Mouse (Mus musculus) liver, embryonic 15.5 days (tissue): ENCODE results near the gene Zdhhc14. TPM values are rescaled to one million over a fixed set of nuclear protein-coding genes. Genes with fewer than 3 reads are reported as not detected.

Experiments
- ATAC-seq: fragments of 200-750 bp; cut with Nextera tagmentation; 2 replicates; pipeline ENCODE4 v1.8.0; 2017; ENCODE audit warnings: moderate number of reproducible peaks, mild to moderate bottlenecking, moderate library complexity; ENCODE audit not compliant: insufficient read depth
- H3K27ac ChIP-seq: fragments of 300-500 bp; sonication (generic); replicated peaks from 2 replicates; pipeline ENCODE4 v1.5.1; 2015; ENCODE audit warnings: mild to moderate bottlenecking, inconsistent platforms
- H3K27me3 ChIP-seq: fragments of 300-500 bp; sonication (generic); 2 replicates; pipeline ENCODE4 v1.6.1; 2015; ENCODE audit warnings: mild to moderate bottlenecking, inconsistent platforms
- H3K36me3 ChIP-seq: fragments of 300-500 bp; sonication (generic); replicated peaks from 2 replicates; pipeline ENCODE4 v1.6.1; 2015; ENCODE audit warnings: moderate library complexity, mild to moderate bottlenecking, inconsistent platforms
- H3K4me1 ChIP-seq: fragments of 300-500 bp; sonication (generic); replicated peaks from 2 replicates; pipeline ENCODE4 v1.6.1; 2015; ENCODE audit warnings: inconsistent platforms
- H3K4me2 ChIP-seq: fragments of 300-500 bp; sonication (generic); 2 replicates; pipeline ENCODE4 v1.6.1; 2015; ENCODE audit warnings: moderate library complexity, mild to moderate bottlenecking, inconsistent platforms
- H3K4me3 ChIP-seq: fragments of 300-500 bp; sonication (generic); replicated peaks from 2 replicates; pipeline ENCODE4 v1.5.1; 2015; ENCODE audit warnings: mild to moderate bottlenecking, inconsistent platforms
- H3K9ac ChIP-seq: fragments of 300-500 bp; sonication (generic); 2 replicates; pipeline ENCODE4 v1.6.1; 2015; ENCODE audit warnings: moderate library complexity, mild to moderate bottlenecking, inconsistent platforms
- H3K9me3 ChIP-seq: fragments of 300-500 bp; sonication (generic); replicated peaks from 2 replicates; pipeline ENCODE4 v1.6.1; 2016; ENCODE audit warnings: inconsistent platforms
- WGBS: fragments of 180-500 bp; shearing (Covaris S2); methylation state at CpG from one replicate; pipeline ENCODE4 v1.1.7; 2015; ENCODE audit warnings: mixed read lengths; ENCODE audit not compliant: insufficient replicate concordance; 5-methylcytosine and 5-hydroxymethylcytosine counted together
- polyA plus RNA-seq: library from polyadenylated mRNA; unstranded; fragments of >200 nt; fragmentation: Nextera tagmentation; extraction: Ambion mirVana; gene quantifications from 2 replicates; pipeline ENCODE4 v1.2.1, GENCODE M21; 2015

Zdhhc14 gene
- polyA plus RNA-seq, 1 experiment from 2014 or later: 6.9 TPM

DNA sequence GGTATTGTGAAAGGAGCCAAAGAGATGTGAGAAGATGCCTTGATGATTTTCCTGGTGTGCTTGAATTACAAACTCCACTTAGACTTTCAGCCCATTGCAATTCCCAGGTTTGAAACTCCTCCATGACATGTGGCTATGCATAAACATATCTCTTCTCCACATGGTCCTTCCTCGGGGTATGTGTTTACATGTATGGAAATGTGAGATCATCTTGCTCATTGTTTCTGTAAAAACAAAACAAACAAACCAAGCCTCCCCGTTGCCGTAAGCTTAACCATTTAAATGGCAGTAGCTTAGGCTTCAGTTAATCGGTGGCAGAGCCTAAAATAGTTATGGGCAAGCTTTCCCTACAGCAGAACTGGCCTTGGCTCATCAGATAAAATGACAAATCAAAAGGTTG lies 137.3 kb downstream of the Zdhhc14 start:
- no peak for ATAC-seq
- H3K9me3 ChIP-seq: no peaks in the 10 kb centered on the region

DNA sequence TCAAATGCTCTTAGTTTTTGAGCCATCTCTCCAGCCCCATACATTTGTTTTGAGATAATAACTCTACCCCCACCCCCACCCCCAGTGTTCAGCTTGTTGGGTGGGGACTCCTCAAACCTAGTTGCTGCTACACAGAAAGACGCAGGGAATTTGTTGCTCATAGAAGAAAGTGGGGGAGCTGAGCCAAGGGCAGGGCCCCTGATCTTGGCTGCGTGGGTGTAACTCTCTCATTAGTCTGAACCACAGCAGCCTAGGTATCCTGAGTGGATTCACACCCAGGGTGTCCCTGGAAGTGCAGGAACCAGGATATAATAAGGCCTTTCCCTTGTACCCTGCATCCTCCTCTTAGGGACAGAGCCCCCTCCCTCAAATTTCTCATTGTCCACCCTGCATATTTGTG lies 142.9 kb downstream of the Zdhhc14 start:
- WGBS: 73% methylated on average over 2 of the region's 2 CpGs
- no peak overlapping the region for H3K9ac ChIP-seq
- no peak overlapping the region for H3K4me3 ChIP-seq
- no peak for ATAC-seq
- H3K4me1 ChIP-seq: no peaks in the 10 kb centered on the region
- H3K27me3 ChIP-seq: no peaks in the 10 kb centered on the region
- H3K9me3 ChIP-seq: no peaks in the 10 kb centered on the region
- H3K4me2 ChIP-seq: no peak overlapping the region
- no peak overlapping the region for H3K27ac ChIP-seq
- no peaks in the 10 kb centered on the region for H3K36me3 ChIP-seq

More for the DNA sequence above, 137.3 kb downstream of the Zdhhc14 start:
- Histone ChIP-seq H3K27me3 (no peaks in the 10 kb centered on the region), H3K36me3 (no peaks in the 10 kb centered on the region), H3K27ac (no peak overlapping the region), H3K4me1 (peaks cover 15% of the 10 kb centered on the region), H3K4me3 (no peak overlapping the region), H3K9ac (no peak overlapping the region), H3K4me2 (no peak overlapping the region)
- WGBS: 62% methylated on average over 4 of the region's 4 CpGs

DNA sequence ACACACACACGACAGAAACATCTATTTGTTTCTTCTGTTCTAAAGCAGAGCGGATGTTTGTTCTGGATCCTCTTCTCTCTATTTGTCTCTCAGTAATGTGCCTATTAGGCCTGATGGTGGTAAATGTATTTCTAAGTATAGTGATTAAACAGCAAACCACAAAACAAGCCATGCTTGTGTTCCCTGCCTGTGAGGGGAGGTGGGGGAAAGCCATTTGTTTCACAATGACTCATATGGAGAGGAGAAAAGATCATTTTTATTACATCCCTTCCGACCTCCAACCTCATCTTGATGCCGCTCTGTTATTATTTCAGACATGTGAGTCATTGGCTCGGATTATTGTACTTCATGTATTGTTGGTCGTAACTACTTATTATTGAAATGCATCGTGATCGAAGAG lies 149.1 kb downstream of the Zdhhc14 start:
- no peak overlapping the region for H3K4me2 ChIP-seq
- WGBS: 86% methylated on average over 8 of the region's 8 CpGs
- no peak for ATAC-seq

DNA sequence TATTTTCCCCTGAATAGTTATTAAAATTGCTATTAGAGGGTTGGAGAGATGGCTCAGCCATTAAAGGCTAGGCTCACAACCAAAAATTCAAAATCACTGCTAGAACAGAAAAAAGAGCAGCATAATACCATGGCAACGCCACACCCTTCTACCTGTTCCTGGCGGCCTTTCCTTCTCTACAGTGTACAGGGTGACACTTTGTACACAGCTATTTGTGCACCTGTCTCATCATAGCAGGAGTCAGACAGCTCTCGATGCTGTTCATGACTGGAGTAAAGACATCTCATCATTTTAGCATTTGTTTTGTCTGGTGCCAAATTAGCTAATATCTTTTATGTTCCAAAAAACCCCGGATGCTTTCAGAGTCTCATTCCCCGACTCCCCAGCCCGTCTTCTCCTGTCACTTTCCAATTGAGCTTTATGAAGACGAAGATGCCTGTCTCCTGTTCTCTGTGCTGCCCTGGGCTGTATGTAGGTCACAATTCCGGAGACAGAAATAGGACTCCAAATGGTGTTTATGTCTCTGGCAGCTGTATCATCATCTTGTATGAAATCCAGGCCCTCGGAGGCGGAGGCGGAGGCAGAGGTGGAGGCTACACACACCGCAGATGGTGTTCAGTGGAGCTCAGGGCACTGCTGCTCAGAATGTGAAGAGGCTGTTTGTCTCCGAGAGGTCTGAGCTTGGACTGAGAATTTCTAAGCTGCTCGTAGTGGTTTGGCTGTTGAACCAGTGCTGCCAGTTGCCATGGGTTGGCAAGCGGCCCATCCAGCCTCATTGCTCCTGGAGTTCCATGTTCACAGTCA lies 150.8 kb downstream of the Zdhhc14 start:
- H3K27me3 ChIP-seq: no peaks in the 10 kb centered on the region
- no peaks in the 10 kb centered on the region for H3K9me3 ChIP-seq
- no peak overlapping the region for H3K4me2 ChIP-seq
- 84% methylated on average over 15 of the region's 15 CpGs for WGBS
- no peak overlapping the region for H3K9ac ChIP-seq
- H3K4me3 ChIP-seq: no peak overlapping the region
- H3K36me3 ChIP-seq: no peaks in the 10 kb centered on the region
- no peaks in the 10 kb centered on the region for H3K4me1 ChIP-seq
- no peak for ATAC-seq
- no peak overlapping the region for H3K27ac ChIP-seq

More for the DNA sequence above, 149.1 kb downstream of the Zdhhc14 start:
- Histone ChIP-seq H3K9me3 (no peaks in the 10 kb centered on the region), H3K27me3 (no peaks in the 10 kb centered on the region), H3K27ac (no peak overlapping the region), H3K4me1 (no peaks in the 10 kb centered on the region), H3K4me3 (no peak overlapping the region), H3K9ac (no peak overlapping the region), H3K36me3 (no peaks in the 10 kb centered on the region)

DNA sequence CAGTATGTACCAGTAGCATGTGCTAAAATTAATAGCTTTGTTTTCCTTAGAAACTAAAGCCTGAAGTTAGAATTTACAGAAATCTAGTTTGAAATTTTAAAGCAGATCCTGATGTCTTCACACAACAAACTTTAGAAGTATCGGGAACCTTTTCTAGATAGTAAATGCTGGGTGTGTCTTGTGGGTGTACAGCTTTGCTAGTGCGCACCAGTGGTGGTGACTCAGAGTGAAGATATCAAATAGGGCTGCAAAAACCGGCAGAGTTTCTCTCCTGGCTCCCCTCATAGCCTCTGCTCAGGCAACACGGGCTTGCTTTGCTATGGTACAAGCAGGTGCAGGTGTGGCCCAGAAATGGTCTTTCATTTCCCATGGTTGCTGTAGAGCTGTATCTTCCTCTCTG lies 157.8 kb downstream of the Zdhhc14 start:
- no peak overlapping the region for H3K4me2 ChIP-seq
- no peaks in the 10 kb centered on the region for H3K4me1 ChIP-seq
- no peaks in the 10 kb centered on the region for H3K9me3 ChIP-seq
- no peaks in the 10 kb centered on the region for H3K27me3 ChIP-seq
- no peak for ATAC-seq
- H3K4me3 ChIP-seq: no peak overlapping the region
- WGBS: 72% methylated on average over 4 of the region's 4 CpGs
- no peak overlapping the region for H3K9ac ChIP-seq
- no peaks in the 10 kb centered on the region; the same call in 1 of the 2 replicates for H3K36me3 ChIP-seq
- H3K27ac ChIP-seq: no peak overlapping the region

DNA sequence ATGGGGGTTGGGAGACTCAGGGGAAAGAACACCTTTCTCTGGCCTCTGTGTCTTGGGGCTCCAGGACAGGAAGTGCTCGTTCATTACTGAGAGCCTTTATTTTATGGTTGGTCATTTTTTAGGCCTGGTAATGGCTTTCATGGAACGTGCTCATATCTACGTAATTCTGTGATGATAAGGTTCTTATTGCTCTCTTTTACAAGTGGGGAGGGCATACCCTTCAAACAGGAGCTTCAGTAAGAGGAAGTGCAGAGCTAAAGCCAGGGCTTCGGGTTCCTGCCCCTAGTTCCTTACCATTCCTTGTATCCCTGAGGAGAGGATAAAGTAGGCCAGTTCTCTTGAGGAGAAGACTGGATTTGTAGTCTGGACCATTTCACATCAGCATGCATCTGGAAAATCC lies 158.3 kb downstream of the Zdhhc14 start:
- Histone ChIP-seq H3K4me2 (no peak overlapping the region), H3K4me3 (no peak overlapping the region), H3K4me1 (no peaks in the 10 kb centered on the region), H3K9ac (no peak overlapping the region), H3K9me3 (no peaks in the 10 kb centered on the region), H3K27ac (no peak overlapping the region), H3K27me3 (no peaks in the 10 kb centered on the region), H3K36me3 (no peaks in the 10 kb centered on the region; the same call in 1 of the 2 replicates)
- no peak for ATAC-seq
- WGBS: 57% methylated on average over 4 of the region's 4 CpGs

DNA sequence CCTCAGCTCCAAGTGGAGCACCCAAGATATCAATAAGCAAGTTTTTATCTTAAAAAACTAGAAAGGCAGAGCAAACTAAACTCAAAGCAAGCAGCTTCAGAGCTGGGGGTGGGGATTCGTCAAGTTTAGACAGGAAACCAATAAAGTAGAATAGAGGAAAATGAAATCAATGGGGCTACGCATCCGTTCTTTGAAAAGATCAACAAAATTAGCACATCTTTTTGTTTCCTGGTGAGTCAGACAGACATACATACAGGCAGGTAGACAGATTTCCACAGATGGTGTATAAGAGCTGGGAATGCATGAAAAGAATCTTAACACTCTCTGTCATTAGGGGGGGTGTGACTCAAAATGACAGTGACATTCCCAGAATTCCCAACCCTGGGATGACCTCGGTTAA lies 159.2 kb downstream of the Zdhhc14 start:
- H3K4me1 ChIP-seq: no peaks in the 10 kb centered on the region
- no peaks in the 10 kb centered on the region for H3K27me3 ChIP-seq
- H3K9ac ChIP-seq: no peak overlapping the region
- H3K36me3 ChIP-seq: no peaks in the 10 kb centered on the region; the same call in 1 of the 2 replicates
- H3K4me2 ChIP-seq: no peak overlapping the region
- no peaks in the 10 kb centered on the region for H3K9me3 ChIP-seq
- no peak overlapping the region for H3K4me3 ChIP-seq
- H3K27ac ChIP-seq: no peak overlapping the region
- no peak for ATAC-seq
- 72% methylated on average over 4 of the region's 4 CpGs for WGBS

DNA sequence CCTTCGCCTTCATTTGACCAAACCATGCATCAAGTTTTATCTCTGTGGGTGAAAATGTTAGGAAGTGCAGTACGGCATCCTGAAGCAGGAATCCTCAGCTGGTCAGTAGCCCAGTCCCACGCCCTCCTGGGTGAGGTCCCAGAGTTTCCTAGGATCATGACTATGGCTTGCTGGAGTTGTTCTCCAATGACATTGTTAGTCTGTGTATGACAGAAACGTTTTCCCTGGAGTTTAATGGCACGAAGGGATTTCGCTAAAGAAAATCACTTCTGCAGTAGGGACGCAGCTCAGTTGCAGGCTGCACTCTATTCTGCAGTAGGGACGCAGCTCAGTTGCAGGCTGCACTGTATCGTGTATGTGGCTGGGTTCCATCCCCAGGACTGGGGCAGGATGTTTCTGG lies 161.6 kb downstream of the Zdhhc14 start:
- 80% methylated on average over 9 of the region's 9 CpGs for WGBS
- no peak overlapping the region for H3K9ac ChIP-seq
- H3K4me1 ChIP-seq: no peaks in the 10 kb centered on the region

DNA sequence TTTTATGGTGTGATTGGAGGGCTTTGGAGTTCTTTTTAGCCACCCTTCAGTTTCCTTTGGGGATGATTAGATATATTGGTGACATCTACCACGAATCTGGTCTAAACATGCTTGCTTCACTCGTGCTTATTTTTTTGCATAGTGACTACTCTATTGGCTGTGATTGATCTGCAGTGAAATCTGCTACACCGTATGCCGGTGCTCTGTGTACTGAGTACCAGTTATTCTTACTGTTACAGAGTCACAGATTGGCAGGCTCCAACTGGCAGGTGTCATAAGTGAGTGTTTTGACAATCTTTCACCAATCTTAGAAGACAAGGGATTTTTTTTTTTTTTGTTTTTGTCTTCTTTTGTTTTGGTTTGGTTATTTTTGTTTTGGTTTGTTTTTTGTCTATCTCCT lies 163.2 kb downstream of the Zdhhc14 start:
- ATAC-seq: no peak
- no peaks in the 10 kb centered on the region; the same call in 1 of the 2 replicates for H3K36me3 ChIP-seq
- no peak overlapping the region for H3K9ac ChIP-seq
- no peaks in the 10 kb centered on the region for H3K27me3 ChIP-seq
- no peaks in the 10 kb centered on the region for H3K4me1 ChIP-seq
- H3K27ac ChIP-seq: no peak overlapping the region
- no peak overlapping the region for H3K4me3 ChIP-seq
- H3K9me3 ChIP-seq: no peaks in the 10 kb centered on the region
- WGBS: 83% methylated on average over 4 of the region's 4 CpGs
- H3K4me2 ChIP-seq: no peak overlapping the region

More for the DNA sequence above, 161.6 kb downstream of the Zdhhc14 start:
- Histone ChIP-seq H3K9me3 (no peaks in the 10 kb centered on the region), H3K36me3 (no peaks in the 10 kb centered on the region; the same call in 1 of the 2 replicates), H3K27ac (no peak overlapping the region), H3K27me3 (no peaks in the 10 kb centered on the region), H3K4me2 (no peak overlapping the region), H3K4me3 (no peak overlapping the region)
- ATAC-seq: no peak

DNA sequence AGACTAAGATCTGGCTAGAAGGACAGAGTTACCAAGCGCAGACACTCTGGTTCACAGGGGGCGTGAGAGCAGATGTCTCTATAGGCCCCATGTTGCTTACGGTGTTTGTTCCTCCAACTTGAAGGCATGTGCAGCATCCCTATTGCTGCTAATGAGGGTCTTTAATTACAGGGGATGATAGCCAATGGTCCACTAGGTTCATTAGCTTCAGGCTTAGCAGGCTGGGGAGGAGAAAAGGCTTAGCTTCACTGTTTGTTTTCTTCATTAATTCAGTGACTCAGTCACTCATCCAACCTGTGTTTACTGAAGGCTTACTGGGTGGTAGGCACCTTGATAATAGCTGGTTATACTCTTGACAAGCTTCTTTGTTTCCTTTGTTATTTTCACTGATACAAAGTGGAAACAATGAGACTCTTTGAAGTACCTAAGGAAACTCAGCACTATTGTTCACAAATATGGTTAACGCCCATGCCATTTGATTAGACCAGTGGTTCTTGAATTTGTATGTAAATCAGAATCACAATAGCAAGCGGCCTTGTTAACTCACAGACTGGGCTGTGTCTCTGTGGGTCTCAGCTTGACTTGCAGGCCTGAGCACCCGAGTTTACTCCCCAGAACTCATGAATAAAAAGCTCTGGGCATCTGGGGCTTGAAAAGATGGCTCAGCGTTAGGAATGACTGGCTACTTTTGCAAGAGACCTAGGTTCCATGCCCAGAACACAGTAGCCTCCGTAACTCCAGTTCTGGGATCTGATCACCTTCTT lies 168.1 kb downstream of the Zdhhc14 start:
- no peaks in the 10 kb centered on the region for H3K9me3 ChIP-seq
- H3K4me3 ChIP-seq: no peak overlapping the region
- H3K4me2 ChIP-seq: no peak overlapping the region
- no peak overlapping the region for H3K9ac ChIP-seq
- 70% methylated on average over 8 of the region's 8 CpGs for WGBS
- no peak for ATAC-seq
- H3K27ac ChIP-seq: no peak overlapping the region
- no peaks in the 10 kb centered on the region; the same call in 1 of the 2 replicates for H3K36me3 ChIP-seq
- H3K27me3 ChIP-seq: no peaks in the 10 kb centered on the region
- H3K4me1 ChIP-seq: no peaks in the 10 kb centered on the region

DNA sequence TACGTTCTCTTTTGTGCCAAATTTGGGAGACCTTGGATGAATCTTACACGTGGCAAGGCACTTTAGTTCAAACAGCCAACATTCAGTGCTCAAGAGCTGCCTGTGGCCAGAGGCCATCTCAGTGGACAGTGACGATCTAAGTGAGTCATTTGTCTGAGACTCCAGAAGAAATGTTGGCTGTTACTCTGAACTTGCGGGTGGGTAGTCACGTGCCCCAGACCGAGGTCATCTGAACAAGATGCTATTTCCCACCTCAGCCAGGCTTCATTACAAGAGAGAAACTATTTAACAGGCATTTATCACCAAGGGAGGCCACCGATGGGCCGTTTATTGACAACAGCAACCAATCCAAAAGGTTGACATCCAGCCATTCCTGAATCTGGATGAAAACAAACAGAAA lies 174.3 kb downstream of the Zdhhc14 start:
- Histone ChIP-seq H3K4me3 (no peak overlapping the region), H3K27ac (no peak overlapping the region), H3K4me1 (no peaks in the 10 kb centered on the region), H3K4me2 (no peak overlapping the region), H3K27me3 (no peaks in the 10 kb centered on the region), H3K9me3 (no peaks in the 10 kb centered on the region), H3K9ac (no peak overlapping the region), H3K36me3 (no peaks in the 10 kb centered on the region)
- WGBS: 80% methylated on average over 8 of the region's 8 CpGs
- ATAC-seq: no peak
